Comparison of ENCODE assay signal across 23 mouse cellular contexts in the genomic region with DNA sequence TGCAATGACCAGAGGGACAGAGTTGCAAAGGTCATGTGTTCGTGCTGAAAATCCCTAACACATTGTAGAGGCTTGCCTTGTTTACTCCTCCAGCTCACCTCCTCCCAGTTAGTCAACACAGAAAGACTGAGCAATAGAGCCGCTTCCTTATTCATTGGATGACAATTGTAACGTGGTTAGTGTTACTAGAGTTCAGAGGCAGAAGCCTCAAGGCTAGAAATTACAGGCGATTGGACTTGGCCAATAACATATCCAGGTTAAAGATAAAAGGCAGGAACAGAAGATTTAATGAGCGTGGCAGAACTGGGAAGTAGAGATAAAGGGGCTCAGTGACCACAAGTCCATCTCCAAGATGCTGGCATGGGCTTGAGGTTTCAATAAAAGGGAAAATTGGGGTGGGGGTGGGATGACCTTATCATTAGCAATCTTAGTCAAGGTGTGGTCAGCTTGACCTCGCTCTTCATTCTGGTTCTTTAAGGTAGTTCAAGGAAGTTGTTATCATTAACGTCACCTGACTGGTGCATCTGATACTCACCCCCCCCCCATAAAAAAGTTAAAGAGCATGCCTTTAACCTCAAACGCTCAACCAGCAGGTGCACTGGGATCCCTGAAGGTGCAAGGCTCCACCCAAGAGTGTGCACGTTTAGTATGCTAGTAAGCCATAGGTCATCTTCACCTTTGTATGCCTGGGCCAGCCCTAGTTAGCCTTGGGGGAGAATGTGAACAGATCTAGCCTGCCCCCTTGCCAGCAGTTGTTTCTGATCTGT. TPM values are rescaled to one million over a fixed set of nuclear protein-coding genes. Genes with fewer than 3 reads are reported as not detected.
DNase-seq lines count a peak whose midpoint lies in the region; ATAC-seq and TF ChIP-seq lines count a peak whose summit lies in the region.
"Had no signal": no experiment of that assay in that cellular context is flagged by ENCODE, and none has a peak within 500 bp of the region (broad histone marks: within the 10 kb centered on the region; RNA-seq: fewer than 3 reads in every experiment).

No protein-coding gene starts in this region.

- no peak for TF ChIP-seq CTCF in stomach, postnatal 0 days (IDR thresholded peaks at IDR 0.05; ENCODE audit: low read depth)

- peak overlapping the region; percentile 22; the same call in 1 of the 2 replicates for H3K27ac ChIP-seq in embryonic facial prominence, embryonic 13.5 days
- no peak overlapping the region for H3K27ac ChIP-seq in embryonic facial prominence, embryonic 10.5 days (replicated peaks)
- no peak overlapping the region for H3K27ac ChIP-seq in intestine, embryonic 16.5 days (ENCODE audit: low read length)
- H3K27ac ChIP-seq in liver, embryonic 16.5 days (ENCODE audit: low read length) = no peak overlapping the region
- H3K27ac ChIP-seq in stomach, postnatal 0 days (replicated peaks) = 0 out of 2 replicates have a peak overlapping the region, but pooled peaks have one; percentile 19
- H3K27ac ChIP-seq: forebrain, embryonic 15.5 days; hindbrain, postnatal 0 days; limb, embryonic 15.5 days; midbrain, embryonic 12.5 days; neural tube, embryonic 15.5 days had no signal

- DNase-seq in embryonic facial prominence, embryonic 10.5 days (ENCODE audit: low spot score) = no peak
- DNase-seq in stomach, postnatal 0 days (ENCODE audit: low spot score) = no peak
- no peak for DNase-seq in left cerebral cortex, postnatal 4 days
- DNase-seq in frontal cortex, postnatal 36 days (ENCODE audit: low spot score in 2 of 2) = no peak
- DNase-seq in cerebellum, adult 11-12 months = no peak
- DNase-seq: adrenal gland, postnatal 25 days; cerebellum, adult 2 months; embryo, embryonic 11 days; heart, postnatal 4 days; kidney, adult 8-10 months; kidney, postnatal 4 days; spleen, adult 18-20 months had no signal

- H3K27me3 ChIP-seq in embryonic facial prominence, embryonic 13.5 days = no peaks in the 10 kb centered on the region
- no peaks in the 10 kb centered on the region for H3K27me3 ChIP-seq in embryonic facial prominence, embryonic 10.5 days (replicated peaks; ENCODE audit: low read depth, poor library complexity, severe bottlenecking)
- H3K27me3 ChIP-seq in intestine, embryonic 16.5 days (replicated peaks; ENCODE audit: control insufficient read depth, insufficient read depth, low read length) = no peaks in the 10 kb centered on the region
- no peaks in the 10 kb centered on the region for H3K27me3 ChIP-seq in liver, embryonic 16.5 days (ENCODE audit: control insufficient read depth, insufficient read depth, low read depth, low read length)
- H3K27me3 ChIP-seq in stomach, postnatal 0 days (ENCODE audit: control insufficient read depth, insufficient read depth, low read length) = no peaks in the 10 kb centered on the region
- H3K27me3 ChIP-seq: forebrain, embryonic 15.5 days; limb, embryonic 15.5 days; midbrain, embryonic 12.5 days; neural tube, embryonic 15.5 days; Patski had no signal

- H3K4me3 ChIP-seq in embryonic facial prominence, embryonic 13.5 days = no peak overlapping the region
- H3K4me3 ChIP-seq in embryonic facial prominence, embryonic 10.5 days = no peak overlapping the region
- H3K4me3 ChIP-seq in intestine, embryonic 16.5 days (ENCODE audit: low read length) = no peak overlapping the region
- no peak overlapping the region for H3K4me3 ChIP-seq in liver, embryonic 16.5 days (ENCODE audit: low read depth, low read length)
- H3K4me3 ChIP-seq in stomach, postnatal 0 days (ENCODE audit: low read depth, low read length) = no peak overlapping the region
- H3K4me3 ChIP-seq: forebrain, embryonic 15.5 days; limb, embryonic 15.5 days; midbrain, embryonic 12.5 days; myocyte; neural tube, embryonic 15.5 days had no signal

- no peak overlapping the region for H3K4me2 ChIP-seq in embryonic facial prominence, embryonic 13.5 days
- H3K4me2 ChIP-seq in intestine, embryonic 16.5 days (ENCODE audit: low read depth, low read length) = no peak overlapping the region
- no peak overlapping the region for H3K4me2 ChIP-seq in liver, embryonic 16.5 days (ENCODE audit: low read depth, low read length)
- no peak overlapping the region for H3K4me2 ChIP-seq in stomach, postnatal 0 days (replicated peaks; ENCODE audit: low read depth)
- H3K4me2 ChIP-seq: forebrain, embryonic 15.5 days; limb, embryonic 15.5 days; midbrain, embryonic 12.5 days; neural tube, embryonic 15.5 days had no signal

- no peaks in the 10 kb centered on the region for H3K36me3 ChIP-seq in embryonic facial prominence, embryonic 13.5 days
- no peaks in the 10 kb centered on the region for H3K36me3 ChIP-seq in embryonic facial prominence, embryonic 10.5 days (replicated peaks)
- no peaks in the 10 kb centered on the region for H3K36me3 ChIP-seq in intestine, embryonic 16.5 days (ENCODE audit: control insufficient read depth, insufficient read depth, low read length)
- no peaks in the 10 kb centered on the region for H3K36me3 ChIP-seq in liver, embryonic 16.5 days (ENCODE audit: control insufficient read depth, insufficient read depth)
- H3K36me3 ChIP-seq in stomach, postnatal 0 days (ENCODE audit: control insufficient read depth, insufficient read depth, low read length) = no peaks in the 10 kb centered on the region
- H3K36me3 ChIP-seq: forebrain, embryonic 15.5 days; limb, embryonic 15.5 days; midbrain, embryonic 12.5 days; neural tube, embryonic 15.5 days had no signal

- peaks cover 34% of the 10 kb centered on the region for H3K4me1 ChIP-seq in embryonic facial prominence, embryonic 13.5 days
- peaks cover 16% of the 10 kb centered on the region; the same call in 1 of the 2 replicates for H3K4me1 ChIP-seq in embryonic facial prominence, embryonic 10.5 days
- H3K4me1 ChIP-seq in intestine, embryonic 16.5 days (ENCODE audit: control insufficient read depth, insufficient read depth, low read length) = peaks cover 11% of the 10 kb centered on the region
- H3K4me1 ChIP-seq in liver, embryonic 16.5 days (ENCODE audit: control insufficient read depth, low read depth, low read length) = peaks cover 13% of the 10 kb centered on the region
- peaks cover 3% of the 10 kb centered on the region; the same call in 1 of the 2 replicates for H3K4me1 ChIP-seq in stomach, postnatal 0 days (replicated peaks; ENCODE audit: control insufficient read depth, insufficient read depth)
- H3K4me1 ChIP-seq: midbrain, embryonic 12.5 days had no signal

- intact Hi-C loops in left cerebral cortex, postnatal 4 days (cut with DNase I) = no loop called here

- no peaks in the 10 kb centered on the region for H3K9me3 ChIP-seq in embryonic facial prominence, embryonic 13.5 days
- no peaks in the 10 kb centered on the region for H3K9me3 ChIP-seq in embryonic facial prominence, embryonic 10.5 days
- no peaks in the 10 kb centered on the region for H3K9me3 ChIP-seq in intestine, embryonic 16.5 days (ENCODE audit: control insufficient read depth, low read length)
- no peaks in the 10 kb centered on the region for H3K9me3 ChIP-seq in liver, embryonic 16.5 days (replicated peaks; ENCODE audit: control insufficient read depth, low read length)
- H3K9me3 ChIP-seq in stomach, postnatal 0 days (ENCODE audit: control insufficient read depth, low read length) = no peaks in the 10 kb centered on the region
- H3K9me3 ChIP-seq: forebrain, embryonic 15.5 days; limb, embryonic 15.5 days; midbrain, embryonic 12.5 days; neural tube, embryonic 15.5 days had no signal

- ATAC-seq in embryonic facial prominence, embryonic 13.5 days (ENCODE audit: insufficient number of reproducible peaks, insufficient read depth, low FRiP score, low TSS enrichment, low read depth) = no peak
- ATAC-seq in intestine, embryonic 16.5 days = peak; percentile 57
- peak; percentile 72 for ATAC-seq in liver, embryonic 16.5 days (ENCODE audit: low read depth)
- peak; percentile 94 for ATAC-seq in stomach, postnatal 0 days (ENCODE audit: low FRiP score, low TSS enrichment)
- ATAC-seq: activated CD4-positive, CD25-positive, alpha-beta regulatory T cell, adult 4 months; forebrain, embryonic 15.5 days; hindbrain, postnatal 0 days; Patski had no signal

- no peak for TF ChIP-seq EP300 in stomach, postnatal 0 days (optimal IDR thresholded peaks at IDR 0.05)

- H3K9ac ChIP-seq in embryonic facial prominence, embryonic 13.5 days = no peak overlapping the region
- no peak overlapping the region for H3K9ac ChIP-seq in intestine, embryonic 16.5 days (ENCODE audit: low read depth, low read length)
- H3K9ac ChIP-seq in liver, embryonic 16.5 days (ENCODE audit: low read depth, low read length) = no peak overlapping the region
- no peak overlapping the region for H3K9ac ChIP-seq in stomach, postnatal 0 days (ENCODE audit: low read length)
- H3K9ac ChIP-seq: forebrain, embryonic 15.5 days; limb, embryonic 15.5 days; midbrain, embryonic 12.5 days; neural tube, embryonic 15.5 days had no signal

- 75% methylated on average over 9 of the region's 9 CpGs for WGBS in embryonic facial prominence, embryonic 13.5 days
- 80% methylated on average over 9 of the region's 9 CpGs for WGBS in embryonic facial prominence, embryonic 10.5 days
- 60% methylated on average over 9 of the region's 9 CpGs for WGBS in intestine, embryonic 16.5 days
- WGBS in liver, embryonic 16.5 days (ENCODE audit: insufficient replicate concordance) = 21% methylated on average over 9 of the region's 9 CpGs
- WGBS in stomach, postnatal 0 days = 62% methylated on average over 9 of the region's 9 CpGs

RNA-seq across cellular contexts. Expression of gene Slc44a1, which starts 26.0 kb away (rescaled TPM):
- polyA plus RNA-seq in embryonic facial prominence, embryonic 13.5 days (2015; fragmentation: Nextera tagmentation; extraction: Ambion mirVana) = 37.3 and 44.6 TPM in 2 replicates
- 14.6 and 16.4 TPM in 2 replicates for polyA plus RNA-seq in embryonic facial prominence, embryonic 10.5 days (2016; fragmentation: Nextera tagmentation; extraction: Ambion mirVana)
- polyA plus RNA-seq in intestine, embryonic 16.5 days (2015; fragmentation: Nextera tagmentation; extraction: Ambion mirVana) = 17.2 and 22.0 TPM in 2 replicates
- 7.3 and 9.7 TPM in 2 replicates for polyA plus RNA-seq in liver, embryonic 16.5 days (2015; fragmentation: Nextera tagmentation; extraction: Ambion mirVana)
- 31.9 and 33.9 TPM in 2 replicates for polyA plus RNA-seq in stomach, postnatal 0 days (2015; fragmentation: Nextera tagmentation; extraction: Ambion mirVana)
- total RNA-seq in left cerebral cortex, postnatal 4 days (2021) = 10 to 100 TPM; 47.3 to 48.1 TPM

Comparison
In these comparisons a context has a peak if more than half of its experiments do, and no peak if none do; other contexts are left out.
1. H3K27ac ChIP-seq: peak in embryonic facial prominence, embryonic 13.5 days (single experiment) and stomach, postnatal 0 days (single experiment); none in embryonic facial prominence, embryonic 10.5 days (single experiment), intestine, embryonic 16.5 days (single experiment) and liver, embryonic 16.5 days (single experiment).